Mouse (Mus musculus) spleen, adult 2 months (tissue): ENCODE results near the gene Cmip.

ENCODE experiments used
- CTCF ChIP-seq: fragments of 200-500 bp; IDR thresholded peaks from 2 replicates; pipeline ENCODE4 v1.5.1; 2011; ENCODE audit warnings: mild to moderate bottlenecking, inconsistent platforms; ENCODE audit not compliant: insufficient read depth, insufficient read length, insufficient replicate concordance; ENCODE audit errors: extremely low read depth
- POLR2A ChIP-seq: fragments of 200-500 bp; IDR thresholded peaks from 2 replicates; pipeline ENCODE4 v1.6.1; 2011; ENCODE audit warnings: low read depth, low read length, inconsistent platforms

- TF ChIP-seq CTCF (no peak), POLR2A (no peak)
These were observed 138.2 kb downstream of the Cmip start for GRCm38 (mm10) chr8:117395055-117395454.
